Mouse (Mus musculus): ENCODE results near the gene Hist1h2bp. TPM values are rescaled to one million over a fixed set of nuclear protein-coding genes. Genes with fewer than 3 reads are reported as not detected.
"Not testable (repeated sequence)": the region's sequence is repeated elsewhere in the genome, so short reads cannot be mapped to it uniquely, and the experiment has no call there.

Hist1h2bp gene
- total RNA-seq, 1 experiment, result 879 TPM

DNA sequence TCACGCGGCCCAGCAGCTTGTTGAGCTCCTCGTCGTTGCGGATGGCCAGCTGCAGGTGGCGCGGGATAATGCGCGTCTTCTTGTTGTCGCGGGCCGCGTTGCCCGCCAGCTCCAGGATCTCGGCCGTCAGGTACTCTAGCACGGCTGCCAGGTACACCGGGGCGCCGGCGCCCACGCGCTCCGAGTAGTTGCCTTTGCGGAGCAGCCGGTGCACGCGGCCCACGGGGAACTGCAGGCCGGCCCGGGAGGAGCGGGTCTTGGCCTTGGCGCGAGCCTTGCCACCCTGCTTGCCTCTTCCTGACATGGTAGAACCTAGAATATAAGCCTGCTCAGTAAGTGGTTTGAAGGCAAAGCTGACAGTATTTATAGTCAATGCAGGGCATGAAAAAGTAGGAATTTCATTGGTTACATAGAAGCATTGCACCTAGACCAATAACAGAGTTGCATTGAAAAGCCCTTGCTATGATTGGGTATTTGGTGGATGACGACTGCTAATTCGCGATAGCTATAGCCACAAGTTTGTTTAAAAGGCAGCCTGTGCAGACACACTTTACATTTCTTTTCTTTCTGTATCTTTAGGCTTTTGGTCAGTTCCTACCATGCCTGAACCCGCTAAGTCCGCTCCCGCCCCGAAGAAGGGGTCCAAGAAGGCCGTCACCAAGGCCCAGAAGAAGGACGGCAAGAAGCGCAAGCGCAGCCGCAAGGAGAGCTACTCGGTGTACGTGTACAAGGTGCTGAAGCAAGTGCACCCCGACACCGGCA lies 33.6 kb upstream of the Hist1h2bp start, which contains the start of the genes Hist1h2ak and Hist1h2bn:
Gene Hist1h2ak (minus strand): TSS at position 304 of the 762 bp plus-strand sequence.
Gene Hist1h2bn (plus strand): TSS at position 600 of the 762 bp plus-strand sequence.
- peak within 1 kb of the TSS; percentile 85 for H3K27ac ChIP-seq (ENCODE audit: insufficient read depth, low read depth, low read length, poor library complexity, severe bottlenecking)
- peak; percentile 88; the same call in 1 of the 2 replicates for TF ChIP-seq CHD2 (IDR thresholded peaks at IDR 0.05; ENCODE audit: low read depth, low read length)
- H3K36me3 ChIP-seq (ENCODE audit: control insufficient read depth, insufficient read depth, low read length, poor library complexity, severe bottlenecking); in situ Hi-C loops (cut with MboI; ENCODE audit: low sequenced_read_pairs in 2 of 2, unreplicated experiment in 2 of 2); H3K4me1 ChIP-seq (ENCODE audit: control insufficient read depth in 2 of 2, insufficient read depth in 2 of 2, low read length in 2 of 2, poor library complexity in 1 of 2); H3K9me3 ChIP-seq (ENCODE audit: control insufficient read depth, insufficient read depth, low read depth, low read length): not testable (repeated sequence)
- peak within 1 kb of the TSS; percentile 80 for H3K9ac ChIP-seq (ENCODE audit: insufficient read depth, low read depth, low read length, poor library complexity, severe bottlenecking)
- peak within 1 kb of the TSS; percentile 60 to 68 for H3K4me3 ChIP-seq (ENCODE audit: insufficient read depth in 1 of 2, low read depth in 1 of 2, low read length in 2 of 2, poor library complexity in 1 of 2, severe bottlenecking in 1 of 2)
- peak; percentile 79 for DNase-seq (ENCODE audit: low read depth, low spot score)

GRCm38 (mm10) chr13:21754294-21755001 lies 32.8 kb upstream of the Hist1h2bp start:
- not testable (repeated sequence) for H3K36me3 ChIP-seq (ENCODE audit: control insufficient read depth, insufficient read depth, low read length, poor library complexity, severe bottlenecking); DNase-seq (ENCODE audit: low read depth, low spot score)

GRCm38 (mm10) chr13:21755707-21756106 lies 31.6 kb upstream of the Hist1h2bp start:
- TF ChIP-seq ZC3H11A (IDR thresholded peaks at IDR 0.05; ENCODE audit: borderline replicate concordance, low read depth, low read length), result no peak
- no peak for TF ChIP-seq MAFK (IDR thresholded peaks at IDR 0.05; ENCODE audit: insufficient read depth, low read depth, low read length)
- no peak for TF ChIP-seq HCFC1 (IDR thresholded peaks at IDR 0.05; ENCODE audit: borderline replicate concordance, insufficient read depth, low read length)
- no peak for TF ChIP-seq CHD2 (IDR thresholded peaks at IDR 0.05; ENCODE audit: low read depth, low read length)
- no peak for TF ChIP-seq ZNF384 (IDR thresholded peaks at IDR 0.05; ENCODE audit: low read depth, low read length)
- in situ Hi-C loops (cut with MboI; ENCODE audit: low sequenced_read_pairs in 2 of 2, unreplicated experiment in 2 of 2), result no loop called here
- H3K9ac ChIP-seq (ENCODE audit: insufficient read depth, low read depth, low read length, poor library complexity, severe bottlenecking), result no peak overlapping the region
- H3K36me3 ChIP-seq (ENCODE audit: control insufficient read depth, insufficient read depth, low read length, poor library complexity, severe bottlenecking), result no peaks in the 10 kb centered on the region
- no peak overlapping the region for H3K27ac ChIP-seq (ENCODE audit: insufficient read depth, low read depth, low read length, poor library complexity, severe bottlenecking)
- DNase-seq (ENCODE audit: low read depth, low spot score), result no peak
- H3K4me1 ChIP-seq (ENCODE audit: control insufficient read depth in 2 of 2, insufficient read depth in 2 of 2, low read length in 2 of 2, poor library complexity in 1 of 2), result no peaks in the 10 kb centered on the region
- no peak overlapping the region for H3K4me3 ChIP-seq (ENCODE audit: insufficient read depth in 1 of 2, low read depth in 1 of 2, low read length in 2 of 2, poor library complexity in 1 of 2, severe bottlenecking in 1 of 2)
- no peaks in the 10 kb centered on the region for H3K9me3 ChIP-seq (ENCODE audit: control insufficient read depth, insufficient read depth, low read depth, low read length)

More at GRCm38 (mm10) chr13:21754294-21755001, 32.8 kb upstream of the Hist1h2bp start:
- H3K4me1 ChIP-seq (ENCODE audit: control insufficient read depth in 2 of 2, insufficient read depth in 2 of 2, low read length in 2 of 2, poor library complexity in 1 of 2); in situ Hi-C loops (cut with MboI; ENCODE audit: low sequenced_read_pairs in 2 of 2, unreplicated experiment in 2 of 2); H3K9me3 ChIP-seq (ENCODE audit: control insufficient read depth, insufficient read depth, low read depth, low read length): not testable (repeated sequence)
- Histone ChIP-seq H3K27ac (ENCODE audit: insufficient read depth, low read depth, low read length, poor library complexity, severe bottlenecking) (peak overlapping the region; percentile 53; the same call in 1 of the 2 replicates), H3K4me3 (ENCODE audit: insufficient read depth in 1 of 2, low read depth in 1 of 2, low read length in 2 of 2, poor library complexity in 1 of 2, severe bottlenecking in 1 of 2) (peak overlapping the region; percentile 51 to 60), H3K9ac (ENCODE audit: insufficient read depth, low read depth, low read length, poor library complexity, severe bottlenecking) (peak overlapping the region; percentile 72; the same call in 1 of the 2 replicates)

DNA sequence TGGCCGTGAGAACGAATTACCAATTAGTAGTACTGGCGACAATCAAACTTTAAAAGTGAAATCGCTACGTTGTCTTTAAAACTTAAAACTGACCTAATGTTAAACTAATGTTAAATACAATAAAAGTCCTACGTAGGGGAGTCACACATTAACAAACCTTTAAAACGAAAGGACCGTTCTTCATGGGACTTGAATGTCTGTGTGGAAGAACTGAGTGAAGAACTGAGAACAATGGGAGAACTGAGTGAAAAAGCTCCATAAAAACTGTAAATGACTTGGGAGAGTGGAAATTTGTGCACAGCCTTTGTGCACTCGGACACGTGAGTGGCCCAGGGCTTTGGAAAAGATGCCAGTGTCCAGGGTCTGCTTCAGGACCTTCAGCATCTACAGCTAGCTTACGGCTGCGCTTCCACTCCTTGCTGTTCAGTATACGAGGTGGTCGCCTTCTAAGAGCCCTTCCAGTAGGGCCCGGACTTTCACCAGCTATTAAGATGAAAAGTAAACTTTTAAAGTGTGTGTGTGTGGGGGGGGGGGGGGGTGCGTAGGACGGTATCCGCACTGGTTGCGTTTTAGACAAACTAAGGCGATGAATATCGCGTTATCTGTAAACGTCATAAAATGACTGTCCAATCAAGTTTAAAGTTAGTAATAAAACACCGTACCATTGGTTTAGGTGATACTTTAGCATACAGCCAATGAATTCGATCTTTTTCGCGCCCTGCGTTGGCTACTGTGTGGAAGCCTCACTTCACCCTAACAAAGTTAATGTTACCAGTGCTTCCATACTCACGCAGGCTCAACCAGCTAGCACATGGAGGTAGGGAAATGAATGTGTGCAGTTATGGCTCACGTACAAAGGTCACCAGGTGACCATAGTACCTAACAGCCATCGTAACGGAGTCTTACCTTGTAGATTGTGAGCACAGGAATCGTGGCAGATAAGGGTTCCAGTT lies 8.2 kb upstream of the Hist1h2bp start:
- in situ Hi-C loops (cut with MboI; ENCODE audit: low sequenced_read_pairs in 2 of 2, unreplicated experiment in 2 of 2), result no loop called here
- peak; percentile 70 for DNase-seq (ENCODE audit: low read depth, low spot score)
- Histone ChIP-seq H3K36me3 (ENCODE audit: control insufficient read depth, insufficient read depth, low read length, poor library complexity, severe bottlenecking) (no peaks in the 10 kb centered on the region), H3K4me3 (ENCODE audit: insufficient read depth in 1 of 2, low read depth in 1 of 2, low read length in 2 of 2, poor library complexity in 1 of 2, severe bottlenecking in 1 of 2) (peak overlapping the region; percentile 57 to 68), H3K9ac (ENCODE audit: insufficient read depth, low read depth, low read length, poor library complexity, severe bottlenecking) (peak overlapping the region; percentile 82), H3K27ac (ENCODE audit: insufficient read depth, low read depth, low read length, poor library complexity, severe bottlenecking) (peak overlapping the region; percentile 89), H3K4me1 (ENCODE audit: control insufficient read depth in 2 of 2, insufficient read depth in 2 of 2, low read length in 2 of 2, poor library complexity in 1 of 2) (peaks cover 0 to 8% of the 10 kb centered on the region in 2 experiments; a peak in 1 of 4 replicates), H3K9me3 (ENCODE audit: control insufficient read depth, insufficient read depth, low read depth, low read length) (no peaks in the 10 kb centered on the region)
- TF ChIP-seq CHD2 (IDR thresholded peaks at IDR 0.05; ENCODE audit: low read depth, low read length), result peak; percentile 89
- TF ChIP-seq MAFK (IDR thresholded peaks at IDR 0.05; ENCODE audit: insufficient read depth, low read depth, low read length), result no peak
- no peak for TF ChIP-seq ZNF384 (IDR thresholded peaks at IDR 0.05; ENCODE audit: low read depth, low read length)
- TF ChIP-seq HCFC1 (IDR thresholded peaks at IDR 0.05; ENCODE audit: borderline replicate concordance, insufficient read depth, low read length), result no peak
- no peak for TF ChIP-seq ZC3H11A (IDR thresholded peaks at IDR 0.05; ENCODE audit: borderline replicate concordance, low read depth, low read length)
